Mouse (Mus musculus) G1E (cell line): ENCODE measurements around the gene Fam83e. TPM values are rescaled to one million over a fixed set of nuclear protein-coding genes. Genes with fewer than 3 reads are reported as not detected.
A peak's percentile ranks its signal among the peaks of the same experiment; 100 is the strongest.

ENCODE experiments used
- ATAC-seq: 2 replicates; pipeline ENCODE4 v1.8.0; 2016; ENCODE audit warnings: mild to moderate bottlenecking; ENCODE audit not compliant: insufficient number of reproducible peaks, poor library complexity, low FRiP score, severe bottlenecking; ENCODE audit errors: extremely low read depth
- DNase-seq: peaks from one replicate; pipeline ENCODE4 v3.0.0; 2012; ENCODE audit warnings: low spot score
- H3K27me3 ChIP-seq: 2 replicates; pipeline ENCODE4 v1.6.1; 2012; ENCODE audit warnings: mild to moderate bottlenecking, low read length, inconsistent platforms; ENCODE audit not compliant: insufficient read depth
- H3K36me3 ChIP-seq: replicated peaks from 2 replicates; pipeline ENCODE3; 2012; ENCODE audit warnings: mild to moderate bottlenecking, inconsistent platforms
- H3K4me1 ChIP-seq: 2 replicates; pipeline ENCODE4 v1.6.1; 2012; ENCODE audit warnings: low read depth, low read length, inconsistent platforms, mixed read lengths; ENCODE audit not compliant: insufficient read depth
- H3K4me3 ChIP-seq: 2 replicates; pipeline ENCODE4 v1.5.1; 2012; ENCODE audit warnings: low read depth, mild to moderate bottlenecking, inconsistent platforms, low read length, moderate library complexity, mixed read lengths
- H3K9me3 ChIP-seq: replicated peaks from 2 replicates; pipeline ENCODE4 v1.6.1; 2012; ENCODE audit warnings: inconsistent platforms
- CTCF ChIP-seq: IDR thresholded peaks from 2 replicates; pipeline ENCODE4 v1.5.1; 2012; ENCODE audit warnings: low read depth, low read length, inconsistent platforms, mixed read lengths
- GATA1 ChIP-seq: IDR thresholded peaks from 2 replicates; pipeline ENCODE4 v1.6.1; 2012; ENCODE audit warnings: borderline replicate concordance, low read length, inconsistent platforms, mixed read lengths
- GATA2 ChIP-seq: IDR thresholded peaks from 2 replicates; pipeline ENCODE4 v1.6.1; 2012; ENCODE audit warnings: low read depth, low read length, inconsistent platforms, borderline replicate concordance
- POLR2AphosphoS5 ChIP-seq: IDR thresholded peaks from 2 replicates; pipeline ENCODE4 v1.6.1; 2012; ENCODE audit warnings: low read depth, low read length, inconsistent platforms; ENCODE audit not compliant: insufficient replicate concordance
- TAL1 ChIP-seq: conservative IDR thresholded peaks from 2 replicates; pipeline ENCODE4 v1.6.1; 2012; ENCODE audit warnings: low read depth, low read length, inconsistent platforms, mixed read lengths
- polyA plus RNA-seq: library from polyadenylated mRNA; stranded (reverse); fragments of >175 nt; gene quantifications from 2 replicates; pipeline ENCODE4 v1.2.3, GENCODE M21; 2012
- total RNA-seq, 2 experiments: library from RNA; stranded (forward) in 1 of 2; stranded (reverse) in 1 of 2; fragments of 200-1000 nt in 1 of 2; fragments of >200 nt in 1 of 2; fragmentation: Nextera tagmentation in 1 of 2; gene quantifications; 2 replicates each; pipeline ENCODE4 v1.2.3; 2014 to 2017

The Fam83e gene
- 0.34 and 0.38 TPM in 2 replicates for total RNA-seq (2014; fragmentation: Nextera tagmentation)
- 1.2 and 1.3 TPM in 2 replicates for total RNA-seq (2017)
- 0.49 and 0.77 TPM in 2 replicates for polyA plus RNA-seq

DNA sequence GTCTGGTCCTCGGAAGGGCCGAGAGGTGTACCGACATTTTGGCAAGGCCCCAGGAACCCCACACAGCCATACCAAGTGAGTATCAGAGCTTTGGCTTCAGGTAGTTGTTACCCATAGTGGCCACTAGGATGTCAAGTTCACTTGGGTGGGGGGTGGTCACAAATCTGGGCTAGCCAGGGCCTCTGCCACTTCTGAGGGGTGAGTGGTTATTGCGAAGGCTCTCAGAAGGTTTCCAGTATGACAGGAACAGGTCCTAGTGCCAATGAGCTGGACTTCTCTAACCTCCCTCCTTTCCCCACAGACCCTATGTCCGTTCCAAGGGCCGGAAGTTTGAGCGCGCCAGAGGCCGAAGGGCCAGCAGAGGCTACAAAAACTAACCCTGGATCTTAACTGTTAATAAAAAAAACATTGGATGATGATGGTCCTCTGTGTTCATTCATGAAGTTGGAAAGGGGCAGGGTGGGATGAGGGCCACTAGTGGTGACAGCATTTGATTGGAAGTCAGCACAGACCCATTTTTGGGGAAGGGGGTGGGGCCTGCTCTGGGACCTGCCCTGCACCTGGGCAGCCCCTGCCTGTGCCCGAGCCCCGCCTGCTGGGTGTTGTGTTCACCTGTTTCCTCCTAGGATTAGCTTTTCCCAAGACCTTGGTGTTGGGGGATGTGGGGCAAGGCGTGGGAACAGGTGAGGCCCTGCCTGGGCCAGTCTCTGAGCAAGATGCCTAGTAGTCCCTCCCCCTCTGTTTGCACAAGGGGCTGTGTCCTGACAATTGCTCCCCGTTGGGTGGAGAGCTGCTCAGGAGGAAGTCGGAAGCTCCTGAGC, at the start of gene Fam83e:
Gene Fam83e, plus strand, starts transcription at position 800 of the 821 bp plus-strand sequence.
- Histone ChIP-seq H3K4me3 (peak within 1 kb of the TSS; percentile 77), H3K4me1 (peaks cover 76% of the 10 kb centered on the region), H3K27me3 (no peaks in the 10 kb centered on the region), H3K36me3 (peaks cover 84% of the 10 kb centered on the region), H3K9me3 (no peaks in the 10 kb centered on the region)
- DNase-seq (no peak), ATAC-seq (no peak)
- TF ChIP-seq TAL1 (no peak), POLR2AphosphoS5 (no peak), GATA2 (no peak), CTCF (peak; percentile 28; the same call in 1 of the 2 replicates), GATA1 (no peak)

DNA sequence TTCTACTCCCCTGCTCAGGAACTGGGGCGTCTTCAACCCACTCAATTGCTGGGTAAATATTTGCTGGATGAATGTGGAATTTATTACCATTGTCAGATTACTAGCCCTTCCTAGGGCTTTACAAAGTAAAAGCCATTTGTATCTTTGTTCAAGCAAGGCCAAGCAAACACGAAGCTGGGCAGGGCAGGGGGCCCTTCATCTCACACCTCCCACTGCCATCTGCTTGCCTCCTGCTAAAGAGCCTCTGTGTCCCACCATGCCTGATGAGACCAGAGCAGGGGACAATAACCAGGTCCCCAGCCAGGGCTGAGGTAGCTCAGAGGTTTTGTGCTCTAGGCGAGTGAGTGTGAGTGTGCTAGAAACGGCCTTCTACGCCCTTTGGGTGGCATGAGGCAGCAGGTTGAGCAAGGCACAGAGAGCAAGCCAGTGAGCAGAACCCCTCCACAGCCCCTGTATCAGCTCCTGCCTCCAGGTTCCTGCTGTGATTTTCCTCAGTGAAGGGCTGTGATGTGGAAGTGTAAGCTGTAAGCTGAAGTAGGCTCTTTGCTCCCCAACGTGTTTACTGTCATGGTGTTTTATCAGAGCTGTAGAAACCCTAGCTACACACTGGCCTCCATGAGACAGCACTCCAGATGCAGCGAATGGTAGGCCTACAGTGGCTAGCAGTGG, 43.3 kb upstream of the Fam83e start:
- TF ChIP-seq TAL1 = no peak
- TF ChIP-seq GATA2 = no peak
- peaks cover 47% of the 10 kb centered on the region for H3K27me3 ChIP-seq
- no peak overlapping the region for H3K4me3 ChIP-seq
- no peak for ATAC-seq
- H3K4me1 ChIP-seq = peaks cover 36% of the 10 kb centered on the region
- no peaks in the 10 kb centered on the region for H3K9me3 ChIP-seq
- DNase-seq = no peak
- H3K36me3 ChIP-seq = no peaks in the 10 kb centered on the region

DNA sequence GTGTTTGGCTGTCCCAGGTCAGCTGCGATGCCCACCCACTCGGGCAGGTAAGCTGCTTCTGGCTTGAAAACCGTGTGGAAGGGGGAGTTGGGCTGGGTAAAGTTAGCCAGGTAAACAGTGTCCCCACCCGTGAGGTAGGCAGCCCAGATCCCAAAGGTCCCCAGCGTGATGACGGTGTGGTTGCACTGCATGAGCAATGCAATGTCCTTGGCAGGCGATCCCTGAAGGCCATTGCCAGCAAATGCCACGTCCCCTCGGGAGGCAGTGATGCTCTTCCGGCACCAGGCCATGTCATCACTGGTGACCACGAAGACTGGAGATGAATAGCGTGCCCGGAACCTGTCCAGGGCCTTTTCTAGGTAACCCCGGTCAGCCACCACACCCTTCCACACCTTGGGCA, 42.5 kb upstream of the Fam83e start:
- H3K4me3 ChIP-seq = no peak overlapping the region
- DNase-seq (no peak), ATAC-seq (no peak)
- H3K27me3 ChIP-seq = peaks cover 41% of the 10 kb centered on the region
- H3K9me3 ChIP-seq = no peaks in the 10 kb centered on the region
- no peaks in the 10 kb centered on the region for H3K36me3 ChIP-seq
- TF ChIP-seq GATA1 (no peak), CTCF (no peak), TAL1 (no peak), GATA2 (no peak), POLR2AphosphoS5 (no peak)
- peaks cover 44% of the 10 kb centered on the region for H3K4me1 ChIP-seq

DNA sequence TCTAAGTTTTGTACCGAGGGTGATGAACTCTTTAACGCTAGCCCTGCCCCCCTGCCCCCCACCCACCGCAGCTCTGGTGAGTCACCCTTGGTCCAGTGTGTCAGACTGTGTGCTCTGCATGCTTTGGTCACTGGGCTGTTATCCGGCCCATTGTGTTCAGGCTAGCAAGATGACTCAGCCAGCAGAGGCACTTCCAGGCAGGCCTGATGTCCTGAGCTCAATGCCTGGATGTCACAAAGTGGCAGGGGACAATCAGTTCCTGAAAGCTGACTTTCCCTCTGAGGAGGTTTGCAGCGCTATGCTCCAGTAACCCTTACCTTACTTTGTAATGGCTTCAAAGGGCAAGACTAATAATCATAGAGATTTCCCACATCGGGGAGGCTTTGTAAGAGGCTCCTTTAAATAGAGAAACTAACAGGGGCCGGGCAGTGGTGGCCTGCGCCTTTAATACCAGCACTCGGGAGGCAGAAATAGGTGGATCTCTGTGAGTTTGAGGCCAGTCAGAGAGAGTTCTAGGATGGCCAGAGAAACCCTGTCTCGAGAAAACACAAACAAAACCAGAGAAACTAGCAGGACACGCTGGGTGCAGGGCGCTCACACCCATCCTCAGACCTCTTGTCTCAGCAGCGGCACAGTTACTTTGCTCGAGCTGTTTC, 40.9 kb upstream of the Fam83e start:
- Histone ChIP-seq H3K4me1 (peaks cover 50% of the 10 kb centered on the region), H3K9me3 (no peaks in the 10 kb centered on the region), H3K36me3 (no peaks in the 10 kb centered on the region), H3K27me3 (peaks cover 44% of the 10 kb centered on the region), H3K4me3 (no peak overlapping the region)
- DNase-seq = no peak
- TF ChIP-seq CTCF (no peak), POLR2AphosphoS5 (no peak), GATA1 (no peak), GATA2 (no peak), TAL1 (no peak)
- ATAC-seq = no peak

GRCm38 (mm10) chr7:45681046-45681736, 39.8 kb upstream of the Fam83e start:
- Histone ChIP-seq H3K36me3 (no peaks in the 10 kb centered on the region), H3K4me3 (no peak overlapping the region; the same call in 1 of the 2 replicates), H3K4me1 (peaks cover 52% of the 10 kb centered on the region), H3K9me3 (no peaks in the 10 kb centered on the region), H3K27me3 (peaks cover 48% of the 10 kb centered on the region)
- DNase-seq = peak; percentile 48
- no peak for TF ChIP-seq GATA2
- TF ChIP-seq TAL1 = no peak
- no peak for TF ChIP-seq POLR2AphosphoS5
- TF ChIP-seq GATA1 = no peak
- TF ChIP-seq CTCF = no peak
- peak; percentile 35; the same call in 1 of the 2 replicates for ATAC-seq
